Mouse (Mus musculus): Measurements from ENCODE around the gene Pth2r. TPM values are rescaled to one million over a fixed set of nuclear protein-coding genes. Genes with fewer than 3 reads are reported as not detected.

Pth2r gene
- polyA plus RNA-seq, 1 experiment from 2014 or later, result not detected

DNA sequence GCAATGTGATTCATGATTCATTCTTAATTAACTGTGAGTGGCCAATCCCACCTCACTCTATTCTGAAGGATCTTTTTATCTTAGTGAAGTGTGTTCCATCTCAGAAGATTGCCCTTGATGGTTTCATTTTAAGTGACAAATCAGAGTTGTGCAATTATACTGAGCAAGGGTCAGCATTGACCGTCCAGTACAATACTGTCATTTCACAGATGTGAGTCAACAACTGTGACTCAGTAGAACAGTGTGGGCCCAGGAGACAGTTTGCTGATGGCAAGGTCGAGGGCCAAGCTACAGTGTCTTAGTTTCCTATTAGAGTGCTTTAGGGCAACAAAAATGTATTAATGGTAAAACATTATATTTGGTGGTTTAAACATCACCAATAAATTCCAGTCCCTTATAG, 55.9 kb downstream of the Pth2r start:
- H3K9ac ChIP-seq (replicated peaks; ENCODE audit: low read depth), result no peak overlapping the region
- H3K4me3 ChIP-seq (ENCODE audit: low read depth, low read length), result no peak overlapping the region
- DNase-seq (ENCODE audit: low spot score) (no peak), ATAC-seq (no peak)
- no peaks in the 10 kb centered on the region for H3K36me3 ChIP-seq (ENCODE audit: insufficient read depth, low read length)
- H3K27me3 ChIP-seq (replicated peaks; ENCODE audit: insufficient read depth, low read length), result no peaks in the 10 kb centered on the region
- H3K9me3 ChIP-seq (ENCODE audit: low read length), result no peaks in the 10 kb centered on the region
- TF ChIP-seq EP300 (IDR thresholded peaks at IDR 0.05), result no peak
- TF ChIP-seq CTCF (IDR thresholded peaks at IDR 0.05), result no peak
- WGBS, result 67% methylated on average over 2 of the region's 2 CpGs
- H3K4me2 ChIP-seq (replicated peaks; ENCODE audit: low read depth, low read length), result no peak overlapping the region
- H3K27ac ChIP-seq (ENCODE audit: low read length), result no peak overlapping the region
- H3K4me1 ChIP-seq (ENCODE audit: insufficient read depth, low read depth, low read length), result no peaks in the 10 kb centered on the region

GRCm38 (mm10) chr1:65340240-65340639, 58.4 kb downstream of the Pth2r start:
- H3K36me3 ChIP-seq (ENCODE audit: insufficient read depth, low read length), result no peaks in the 10 kb centered on the region
- TF ChIP-seq CTCF (IDR thresholded peaks at IDR 0.05), result no peak
- TF ChIP-seq EP300 (IDR thresholded peaks at IDR 0.05), result no peak
- H3K9me3 ChIP-seq (ENCODE audit: low read length), result no peaks in the 10 kb centered on the region
- no peak overlapping the region for H3K9ac ChIP-seq (replicated peaks; ENCODE audit: low read depth)
- 50% methylated on average over 2 of the region's 2 CpGs for WGBS
- no peak overlapping the region for H3K27ac ChIP-seq (ENCODE audit: low read length)
- no peak overlapping the region for H3K4me3 ChIP-seq (ENCODE audit: low read depth, low read length)
- no peaks in the 10 kb centered on the region for H3K27me3 ChIP-seq (replicated peaks; ENCODE audit: insufficient read depth, low read length)
- no peaks in the 10 kb centered on the region for H3K4me1 ChIP-seq (ENCODE audit: insufficient read depth, low read depth, low read length)
- DNase-seq (ENCODE audit: low spot score), result no peak
- ATAC-seq, result no peak
- no peak overlapping the region for H3K4me2 ChIP-seq (replicated peaks; ENCODE audit: low read depth, low read length)

GRCm38 (mm10) chr1:65352979-65353378, 71.1 kb downstream of the Pth2r start:
- 47% methylated on average over 2 of the region's 2 CpGs for WGBS
- H3K27me3 ChIP-seq (replicated peaks; ENCODE audit: insufficient read depth, low read length), result no peaks in the 10 kb centered on the region
- no peaks in the 10 kb centered on the region for H3K9me3 ChIP-seq (ENCODE audit: low read length)
- ATAC-seq (no peak), DNase-seq (ENCODE audit: low spot score) (peak; percentile 11)
- H3K36me3 ChIP-seq (ENCODE audit: insufficient read depth, low read length), result no peaks in the 10 kb centered on the region
- H3K4me3 ChIP-seq (ENCODE audit: low read depth, low read length), result no peak overlapping the region
- no peak overlapping the region for H3K4me2 ChIP-seq (replicated peaks; ENCODE audit: low read depth, low read length)
- H3K27ac ChIP-seq (ENCODE audit: low read length), result no peak overlapping the region
- no peaks in the 10 kb centered on the region for H3K4me1 ChIP-seq (ENCODE audit: insufficient read depth, low read depth, low read length)
- TF ChIP-seq EP300 (IDR thresholded peaks at IDR 0.05) (no peak), CTCF (IDR thresholded peaks at IDR 0.05) (no peak)
- H3K9ac ChIP-seq (replicated peaks; ENCODE audit: low read depth), result no peak overlapping the region

GRCm38 (mm10) chr1:65354153-65354552, 72.3 kb downstream of the Pth2r start:
- Histone ChIP-seq H3K4me3 (ENCODE audit: low read depth, low read length) (no peak overlapping the region), H3K27ac (ENCODE audit: low read length) (no peak overlapping the region), H3K4me2 (replicated peaks; ENCODE audit: low read depth, low read length) (no peak overlapping the region), H3K9ac (replicated peaks; ENCODE audit: low read depth) (no peak overlapping the region), H3K9me3 (ENCODE audit: low read length) (no peaks in the 10 kb centered on the region), H3K27me3 (replicated peaks; ENCODE audit: insufficient read depth, low read length) (no peaks in the 10 kb centered on the region), H3K4me1 (ENCODE audit: insufficient read depth, low read depth, low read length) (no peaks in the 10 kb centered on the region), H3K36me3 (ENCODE audit: insufficient read depth, low read length) (no peaks in the 10 kb centered on the region)
- DNase-seq (ENCODE audit: low spot score) (no peak), ATAC-seq (no peak)
- TF ChIP-seq EP300 (IDR thresholded peaks at IDR 0.05), result no peak
- no peak for TF ChIP-seq CTCF (IDR thresholded peaks at IDR 0.05)

- WGBS, result 34% methylated on average over 15 of the region's 15 CpGs
- no peaks in the 10 kb centered on the region for H3K9me3 ChIP-seq (ENCODE audit: low read length)
- H3K27me3 ChIP-seq (replicated peaks; ENCODE audit: insufficient read depth, low read length), result no peaks in the 10 kb centered on the region
- ATAC-seq, result no peak
- no peak overlapping the region for H3K9ac ChIP-seq (replicated peaks; ENCODE audit: low read depth)
- no peaks in the 10 kb centered on the region for H3K4me1 ChIP-seq (ENCODE audit: insufficient read depth, low read depth, low read length)
- H3K27ac ChIP-seq (ENCODE audit: low read length), result no peak overlapping the region
- no peak overlapping the region for H3K4me3 ChIP-seq (ENCODE audit: low read depth, low read length)
- TF ChIP-seq CTCF (IDR thresholded peaks at IDR 0.05) (peak; percentile 66), EP300 (IDR thresholded peaks at IDR 0.05) (no peak)
- no peak for DNase-seq (ENCODE audit: low spot score)
- H3K36me3 ChIP-seq (ENCODE audit: insufficient read depth, low read length), result no peaks in the 10 kb centered on the region
- no peak overlapping the region for H3K4me2 ChIP-seq (replicated peaks; ENCODE audit: low read depth, low read length)
These were observed 106.5 kb downstream of the Pth2r start for GRCm38 (mm10) chr1:65388328-65388727.

DNA sequence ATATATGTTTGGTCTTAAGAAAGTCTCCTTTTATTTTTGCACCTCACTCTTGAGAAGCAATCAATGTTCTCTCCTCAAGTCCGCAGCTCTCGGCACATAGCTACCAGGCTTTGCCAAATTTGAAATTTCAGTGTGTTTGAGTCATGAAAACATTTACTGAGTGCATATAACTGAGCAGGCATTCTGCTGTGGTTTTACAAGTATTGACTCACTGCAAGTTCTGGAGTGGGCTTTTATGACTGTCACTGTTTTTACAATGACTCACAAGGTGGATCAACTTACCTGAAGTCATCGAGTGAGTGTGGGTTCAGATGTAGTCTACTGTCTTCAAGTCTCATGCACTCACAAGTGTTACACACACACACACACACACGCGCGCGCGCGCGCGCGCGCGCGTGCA, 107.8 kb downstream of the Pth2r start:
- peak; percentile 19 for DNase-seq (ENCODE audit: low spot score)
- no peaks in the 10 kb centered on the region for H3K27me3 ChIP-seq (replicated peaks; ENCODE audit: insufficient read depth, low read length)
- no peak for TF ChIP-seq CTCF (IDR thresholded peaks at IDR 0.05)
- TF ChIP-seq EP300 (IDR thresholded peaks at IDR 0.05), result no peak
- ATAC-seq, result peak; percentile 44
- no peak overlapping the region for H3K27ac ChIP-seq (ENCODE audit: low read length)
- no peaks in the 10 kb centered on the region for H3K36me3 ChIP-seq (ENCODE audit: insufficient read depth, low read length)
- H3K9ac ChIP-seq (replicated peaks; ENCODE audit: low read depth), result no peak overlapping the region
- H3K4me3 ChIP-seq (ENCODE audit: low read depth, low read length), result no peak overlapping the region
- no peaks in the 10 kb centered on the region for H3K4me1 ChIP-seq (ENCODE audit: insufficient read depth, low read depth, low read length)
- no peak overlapping the region for H3K4me2 ChIP-seq (replicated peaks; ENCODE audit: low read depth, low read length)
- WGBS, result 85% methylated on average over 15 of the region's 15 CpGs
- H3K9me3 ChIP-seq (ENCODE audit: low read length), result no peaks in the 10 kb centered on the region

DNA sequence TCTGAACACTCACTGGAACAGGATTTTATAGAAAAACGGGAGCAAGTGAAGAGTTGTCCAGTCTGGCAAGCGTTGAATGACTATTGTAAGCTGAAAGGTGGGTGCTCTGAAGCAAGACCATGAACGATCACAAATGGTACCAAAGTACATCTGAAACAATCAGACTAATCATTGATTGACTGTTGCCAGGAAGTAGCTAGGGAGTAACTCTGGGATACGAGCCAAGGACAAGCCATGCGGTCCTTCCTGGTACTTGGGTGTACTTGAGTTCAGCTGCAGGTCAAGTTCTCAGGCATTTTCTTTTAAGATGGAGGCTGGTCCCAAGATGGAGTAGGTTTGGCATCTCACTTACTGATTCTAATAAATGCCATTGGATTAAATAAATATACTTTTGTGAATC, 125.6 kb downstream of the Pth2r start:
- H3K9me3 ChIP-seq (ENCODE audit: low read length), result no peaks in the 10 kb centered on the region
- 60% methylated on average over 5 of the region's 5 CpGs for WGBS
- ATAC-seq, result no peak
- no peak for DNase-seq (ENCODE audit: low spot score)
- H3K36me3 ChIP-seq (ENCODE audit: insufficient read depth, low read length), result no peaks in the 10 kb centered on the region
- H3K27ac ChIP-seq (ENCODE audit: low read length), result no peak overlapping the region
- H3K27me3 ChIP-seq (replicated peaks; ENCODE audit: insufficient read depth, low read length), result no peaks in the 10 kb centered on the region
- H3K4me2 ChIP-seq (replicated peaks; ENCODE audit: low read depth, low read length), result no peak overlapping the region
- TF ChIP-seq EP300 (IDR thresholded peaks at IDR 0.05) (no peak), CTCF (IDR thresholded peaks at IDR 0.05) (no peak)
- H3K4me3 ChIP-seq (ENCODE audit: low read depth, low read length), result no peak overlapping the region
- no peaks in the 10 kb centered on the region for H3K4me1 ChIP-seq (ENCODE audit: insufficient read depth, low read depth, low read length)
- no peak overlapping the region for H3K9ac ChIP-seq (replicated peaks; ENCODE audit: low read depth)

Measured in lung, postnatal 0 days (tissue).